Mouse (Mus musculus): ENCODE data around the gene Lmod3. TPM values are rescaled to one million over a fixed set of nuclear protein-coding genes. Genes with fewer than 3 reads are reported as not detected.

The Lmod3 gene
- not detected in 2 replicates for polyA plus RNA-seq (2016; fragmentation: Nextera tagmentation; extraction: Ambion mirVana)

DNA sequence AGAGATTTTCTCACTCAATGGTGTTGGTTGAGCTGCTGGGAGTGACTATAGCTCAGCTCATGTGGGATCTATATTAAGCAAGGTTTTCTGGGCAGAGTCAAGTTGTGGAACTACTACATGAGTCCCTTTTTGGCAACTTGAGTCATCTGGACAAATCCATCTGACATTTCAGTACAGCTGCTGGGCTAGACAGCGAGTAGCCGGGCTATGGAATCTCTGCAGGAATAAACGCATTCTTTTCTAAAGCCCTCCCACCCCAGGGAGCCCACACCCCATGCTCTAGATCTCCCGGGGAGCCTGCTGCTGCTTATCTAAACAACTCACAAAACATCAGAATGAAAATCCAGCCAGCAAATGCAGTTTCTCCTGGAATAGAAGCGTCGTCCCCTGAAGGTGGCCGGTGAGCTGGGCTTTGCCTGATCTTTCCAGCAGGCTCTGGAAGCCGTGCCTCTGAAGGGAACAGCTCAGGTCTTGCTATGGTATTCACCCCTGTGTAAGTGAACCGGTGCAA is at the start of gene Lmod3:
Gene Lmod3 (minus strand): TSS at position 49 of the 511 bp plus-strand sequence.
- WGBS = 36% methylated on average over 9 of the region's 9 CpGs
- DNase-seq (ENCODE audit: extremely low spot score, low spot score) = no peak
- Histone ChIP-seq H3K4me3 (no peak within 1 kb of the TSS), H3K36me3 (replicated peaks) (no peaks in the 10 kb centered on the region), H3K27me3 (ENCODE audit: poor library complexity, severe bottlenecking) (no peaks in the 10 kb centered on the region), H3K9me3 (no peaks in the 10 kb centered on the region), H3K4me1 (no peaks in the 10 kb centered on the region), H3K27ac (no peak within 1 kb of the TSS)

DNA sequence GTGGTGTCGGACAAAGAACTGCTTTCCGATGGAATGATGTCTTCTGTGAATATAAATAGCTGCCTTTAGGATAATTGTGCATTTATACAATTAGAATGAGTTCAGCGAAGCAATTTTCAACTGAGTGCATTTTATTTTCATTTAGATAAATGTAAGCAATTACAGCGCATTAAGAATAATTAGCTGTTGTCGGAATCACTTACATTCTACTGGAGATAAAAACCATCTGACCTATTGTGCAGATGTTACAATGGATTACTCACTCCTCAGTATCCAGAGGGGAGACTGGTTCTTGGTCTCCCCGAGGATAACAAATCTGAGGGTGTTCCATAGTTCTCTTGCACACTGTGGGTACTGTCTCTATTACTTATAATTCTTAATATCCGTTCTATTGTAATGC is 49.7 kb upstream of the Lmod3 start:
- WGBS = 88% methylated on average over 7 of the region's 7 CpGs
- Histone ChIP-seq H3K27me3 (ENCODE audit: poor library complexity, severe bottlenecking) (no peaks in the 10 kb centered on the region), H3K4me1 (peaks cover 14% of the 10 kb centered on the region), H3K9me3 (no peaks in the 10 kb centered on the region), H3K36me3 (replicated peaks) (peaks cover 85% of the 10 kb centered on the region), H3K27ac (no peak overlapping the region), H3K4me3 (no peak overlapping the region)
- DNase-seq (ENCODE audit: extremely low spot score, low spot score) = no peak

DNA sequence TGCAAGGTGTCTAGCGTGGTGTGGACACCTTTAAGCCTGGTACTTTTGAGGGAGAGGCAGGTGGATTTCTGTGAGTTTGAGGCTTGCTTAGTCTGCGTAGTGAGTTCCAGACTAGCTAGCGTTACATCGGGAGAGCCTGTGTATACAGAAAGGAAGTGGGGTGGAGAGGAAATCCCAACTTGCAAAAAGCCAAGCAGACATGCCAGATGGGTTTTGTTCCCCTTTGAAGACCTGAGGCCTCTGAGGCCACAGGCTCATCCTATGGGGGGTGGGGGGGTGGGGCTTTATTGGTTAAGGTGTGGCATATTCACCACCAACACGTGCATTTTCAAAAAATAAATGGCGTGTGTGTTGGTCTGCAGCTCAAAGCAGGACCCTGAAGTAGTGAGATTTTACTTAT is 48.1 kb upstream of the Lmod3 start:
- no peak overlapping the region for H3K4me3 ChIP-seq
- no peaks in the 10 kb centered on the region for H3K9me3 ChIP-seq
- WGBS = 91% methylated on average over 6 of the region's 6 CpGs
- no peak overlapping the region for H3K27ac ChIP-seq
- peaks cover 3% of the 10 kb centered on the region; the same call in 1 of the 2 replicates for H3K4me1 ChIP-seq
- peaks cover 88% of the 10 kb centered on the region for H3K36me3 ChIP-seq (replicated peaks)
- H3K27me3 ChIP-seq (ENCODE audit: poor library complexity, severe bottlenecking) = no peaks in the 10 kb centered on the region
- DNase-seq (ENCODE audit: extremely low spot score, low spot score) = no peak

GRCm38 (mm10) chr6:97300180-97300579 is 47.6 kb upstream of the Lmod3 start:
- peaks cover 88% of the 10 kb centered on the region for H3K36me3 ChIP-seq (replicated peaks)
- WGBS = 92% methylated on average over 6 of the region's 6 CpGs
- H3K4me1 ChIP-seq = peaks cover 3% of the 10 kb centered on the region; the same call in 1 of the 2 replicates
- H3K27ac ChIP-seq = no peak overlapping the region
- no peaks in the 10 kb centered on the region for H3K27me3 ChIP-seq (ENCODE audit: poor library complexity, severe bottlenecking)
- DNase-seq (ENCODE audit: extremely low spot score, low spot score) = no peak
- H3K4me3 ChIP-seq = no peak overlapping the region
- H3K9me3 ChIP-seq = no peaks in the 10 kb centered on the region

- peaks cover 87% of the 10 kb centered on the region for H3K36me3 ChIP-seq (replicated peaks)
- no peak for DNase-seq (ENCODE audit: extremely low spot score, low spot score)
- 93% methylated on average over 3 of the region's 3 CpGs for WGBS
- H3K9me3 ChIP-seq = no peaks in the 10 kb centered on the region
- H3K27ac ChIP-seq = no peak overlapping the region
- no peaks in the 10 kb centered on the region for H3K27me3 ChIP-seq (ENCODE audit: poor library complexity, severe bottlenecking)
- H3K4me1 ChIP-seq = peaks cover 8% of the 10 kb centered on the region
- H3K4me3 ChIP-seq = no peak overlapping the region
Observed at GRCm38 (mm10) chr6:97297151-97297550, 44.6 kb upstream of the Lmod3 start.

- H3K36me3 ChIP-seq (replicated peaks) = peaks cover 90% of the 10 kb centered on the region
- H3K4me1 ChIP-seq = peaks cover 20% of the 10 kb centered on the region
- H3K27ac ChIP-seq = no peak overlapping the region
- H3K4me3 ChIP-seq = no peak overlapping the region
- 94% methylated on average over 21 of the region's 21 CpGs for WGBS
- no peaks in the 10 kb centered on the region for H3K9me3 ChIP-seq
- no peak for DNase-seq (ENCODE audit: extremely low spot score, low spot score)
- no peaks in the 10 kb centered on the region for H3K27me3 ChIP-seq (ENCODE audit: poor library complexity, severe bottlenecking)
Observed at GRCm38 (mm10) chr6:97295866-97296527, 43.4 kb upstream of the Lmod3 start.

DNA sequence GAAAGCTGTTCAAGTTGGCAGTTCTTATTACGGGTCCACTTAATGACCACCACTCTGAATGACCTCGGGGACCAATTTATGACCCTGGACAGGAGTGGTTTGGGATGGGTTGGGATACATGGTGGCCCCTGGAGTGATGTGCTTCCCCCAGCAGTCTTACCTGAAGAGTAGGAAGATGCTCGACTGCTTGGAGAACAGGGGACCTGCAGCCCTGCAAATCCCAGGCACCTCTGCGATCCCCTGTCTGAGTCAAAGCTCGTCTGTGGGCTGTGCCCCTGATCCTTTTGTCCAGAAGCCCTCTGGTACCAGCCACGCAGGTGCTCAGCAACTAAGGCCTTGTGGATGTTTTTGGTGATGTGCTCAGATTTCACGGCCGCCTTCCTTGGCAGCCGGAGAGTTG is 42.9 kb upstream of the Lmod3 start:
- Histone ChIP-seq H3K4me3 (no peak overlapping the region), H3K4me1 (peaks cover 26% of the 10 kb centered on the region), H3K27ac (no peak overlapping the region), H3K36me3 (replicated peaks) (peaks cover 84% of the 10 kb centered on the region), H3K27me3 (ENCODE audit: poor library complexity, severe bottlenecking) (no peaks in the 10 kb centered on the region), H3K9me3 (no peaks in the 10 kb centered on the region)
- WGBS = 90% methylated on average over 9 of the region's 9 CpGs
- no peak for DNase-seq (ENCODE audit: extremely low spot score, low spot score)

DNA sequence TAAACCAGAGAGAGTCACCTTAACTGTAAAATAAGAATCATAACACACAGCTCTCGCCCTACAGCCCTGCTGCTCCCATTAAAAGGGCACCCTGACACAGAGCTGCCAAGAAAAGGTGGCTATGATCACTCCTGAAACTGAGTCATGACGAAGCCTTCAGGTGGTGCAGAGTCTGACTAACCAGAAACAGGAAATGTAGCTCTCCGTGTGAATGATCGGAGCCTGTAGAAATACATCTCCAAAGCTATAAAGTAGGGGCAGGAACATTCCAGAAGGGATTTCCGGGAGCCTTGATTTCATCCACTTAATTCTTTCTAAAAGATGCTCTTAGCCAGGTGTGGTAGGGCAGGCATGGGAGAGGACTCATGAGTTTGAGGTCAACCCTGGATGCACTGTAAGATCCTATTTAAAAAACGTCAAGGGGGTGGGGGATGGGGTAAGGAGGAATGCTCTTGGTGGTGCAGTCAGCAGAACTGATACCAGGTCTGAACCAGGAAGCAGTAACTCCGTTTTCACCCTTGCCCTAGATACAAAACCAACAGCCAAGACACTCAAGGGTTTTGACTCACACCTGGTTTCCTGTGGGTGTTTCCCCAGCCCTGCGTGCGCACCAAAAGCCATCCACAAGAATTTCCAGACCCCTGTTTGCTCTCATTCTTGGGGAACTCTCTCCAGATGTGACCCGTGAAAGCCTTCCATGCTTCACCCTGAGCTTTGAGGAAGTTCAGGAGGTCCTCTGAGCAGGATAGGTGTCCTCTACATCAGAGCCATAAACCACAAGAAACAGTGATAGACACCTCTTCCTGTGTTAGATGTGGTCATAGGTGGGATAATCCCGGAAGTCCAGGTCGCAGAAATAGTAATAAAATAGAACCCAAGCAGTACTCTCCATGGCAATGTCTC is 41.4 kb upstream of the Lmod3 start:
- DNase-seq (ENCODE audit: extremely low spot score, low spot score) = no peak
- Histone ChIP-seq H3K4me1 (peaks cover 38% of the 10 kb centered on the region), H3K4me3 (no peak overlapping the region), H3K36me3 (replicated peaks) (peaks cover 71% of the 10 kb centered on the region), H3K27me3 (ENCODE audit: poor library complexity, severe bottlenecking) (no peaks in the 10 kb centered on the region), H3K27ac (no peak overlapping the region), H3K9me3 (no peaks in the 10 kb centered on the region)
- WGBS = 88% methylated on average over 12 of the region's 12 CpGs

GRCm38 (mm10) chr6:97292894-97293293 is 40.3 kb upstream of the Lmod3 start:
- Histone ChIP-seq H3K9me3 (no peaks in the 10 kb centered on the region), H3K4me3 (no peak overlapping the region), H3K27me3 (ENCODE audit: poor library complexity, severe bottlenecking) (no peaks in the 10 kb centered on the region), H3K27ac (no peak overlapping the region), H3K36me3 (replicated peaks) (peaks cover 73% of the 10 kb centered on the region), H3K4me1 (peaks cover 47% of the 10 kb centered on the region)
- WGBS = 85% methylated on average over 5 of the region's 5 CpGs
- DNase-seq (ENCODE audit: extremely low spot score, low spot score) = no peak

GRCm38 (mm10) chr6:97292096-97292495 is 39.5 kb upstream of the Lmod3 start:
- Histone ChIP-seq H3K9me3 (no peaks in the 10 kb centered on the region), H3K36me3 (replicated peaks) (peaks cover 73% of the 10 kb centered on the region)
- 96% methylated on average over 3 of the region's 3 CpGs for WGBS

DNA sequence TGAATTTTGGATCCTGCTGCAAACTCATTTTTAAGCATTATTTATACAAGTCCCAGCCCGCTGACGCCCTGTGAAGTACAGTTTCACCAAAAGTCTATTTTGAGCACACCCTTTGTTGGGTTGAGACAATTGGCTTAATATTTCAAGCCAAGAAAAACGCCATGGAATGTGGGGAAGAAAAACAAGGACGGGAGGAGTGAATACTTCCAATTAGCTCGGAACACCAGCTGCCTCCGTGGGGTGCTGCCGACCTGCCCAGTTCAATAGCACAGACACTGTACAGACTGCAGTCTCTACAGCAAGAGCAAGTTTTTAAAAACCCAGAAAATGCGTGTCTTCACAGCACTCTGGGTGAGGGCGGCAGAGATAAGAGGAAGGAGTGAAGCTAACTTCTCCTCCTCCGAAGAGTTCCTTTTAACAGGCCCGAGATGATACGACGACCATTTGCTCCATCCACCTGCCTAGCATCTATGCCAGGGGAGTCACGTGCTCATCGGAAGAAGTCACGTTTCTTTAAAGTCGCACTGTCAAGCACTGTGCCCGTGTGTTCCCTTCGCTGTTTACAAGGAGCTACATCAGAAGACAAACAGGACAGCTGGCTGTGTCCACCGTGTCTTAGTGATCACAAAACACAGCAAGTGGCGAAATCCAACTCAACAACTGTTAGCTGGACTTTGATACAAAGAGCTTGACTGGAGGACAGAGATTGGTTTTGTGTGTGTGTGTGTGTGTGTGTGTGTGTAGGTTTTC is 38.8 kb upstream of the Lmod3 start:
- 76% methylated on average over 21 of the region's 21 CpGs for whole genome bisulfite sequencing
- Histone ChIP-seq H3K4me3 (no peak overlapping the region), H3K36me3 (replicated peaks) (peaks cover 71% of the 10 kb centered on the region)

More at GRCm38 (mm10) chr6:97292096-97292495, 39.5 kb upstream of the Lmod3 start:
- no peaks in the 10 kb centered on the region for H3K27me3 ChIP-seq (ENCODE audit: poor library complexity, severe bottlenecking)
- H3K27ac ChIP-seq = no peak overlapping the region
- peaks cover 51% of the 10 kb centered on the region for H3K4me1 ChIP-seq
- no peak overlapping the region for H3K4me3 ChIP-seq
- DNase-seq (ENCODE audit: extremely low spot score, low spot score) = no peak

DNA sequence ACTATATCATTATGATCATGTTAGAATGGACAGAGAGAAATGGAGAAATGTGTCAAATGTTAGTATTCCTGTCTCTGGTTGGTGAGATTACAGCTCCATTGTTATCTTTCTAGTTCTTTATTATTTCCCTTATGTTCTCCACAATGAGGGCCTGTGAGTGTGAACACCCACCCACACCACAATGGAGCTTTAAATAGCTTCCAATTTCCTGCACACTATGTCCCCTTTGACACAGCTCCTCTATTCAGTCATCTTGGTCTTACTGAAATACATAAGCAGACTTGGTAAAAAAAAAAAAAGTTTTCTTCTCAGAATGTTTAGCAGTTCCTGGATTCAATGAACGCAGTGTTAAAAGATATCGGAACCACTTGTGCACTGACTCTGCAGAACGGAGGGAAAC is 38.1 kb upstream of the Lmod3 start:
- DNase-seq (ENCODE audit: extremely low spot score, low spot score) = no peak
- no peak overlapping the region for H3K4me3 ChIP-seq
- no peaks in the 10 kb centered on the region for H3K9me3 ChIP-seq
- peaks cover 66% of the 10 kb centered on the region for H3K36me3 ChIP-seq (replicated peaks)
- 65% methylated on average over 3 of the region's 3 CpGs for WGBS
- H3K4me1 ChIP-seq = peaks cover 52% of the 10 kb centered on the region
- peak overlapping the region; percentile 70 for H3K27ac ChIP-seq
- H3K27me3 ChIP-seq (ENCODE audit: poor library complexity, severe bottlenecking) = no peaks in the 10 kb centered on the region

More for the DNA sequence above, 38.8 kb upstream of the Lmod3 start:
- peak overlapping the region; percentile 70 for H3K27ac ChIP-seq
- no peak for DNase-seq (ENCODE audit: extremely low spot score, low spot score)
- peaks cover 52% of the 10 kb centered on the region for H3K4me1 ChIP-seq
- no peaks in the 10 kb centered on the region for H3K27me3 ChIP-seq (ENCODE audit: poor library complexity, severe bottlenecking)
- no peaks in the 10 kb centered on the region for H3K9me3 ChIP-seq
